Mouse (Mus musculus) intestine, embryonic 16.5 days (tissue): Measurements from ENCODE around the gene Cdk5r1. TPM values are rescaled to one million over a fixed set of nuclear protein-coding genes. Genes with fewer than 3 reads are reported as not detected.
"Not testable (repeated sequence)": the region's sequence is repeated elsewhere in the genome, so short reads cannot be mapped to it uniquely, and the experiment has no call there.

Experiments
- ATAC-seq: fragments of 200-750 bp; cut with Nextera tagmentation; 2 replicates; pipeline ENCODE4 v1.8.0; 2017; ENCODE audit warnings: moderate TSS enrichment, moderate library complexity
- H3K27ac ChIP-seq: fragments of 300-500 bp; sonication (generic); 2 replicates; pipeline ENCODE4 v1.5.1; 2014; ENCODE audit warnings: mild to moderate bottlenecking, low read length
- H3K27me3 ChIP-seq: fragments of 300-500 bp; sonication (generic); replicated peaks from 2 replicates; pipeline ENCODE4 v1.6.1; 2014; ENCODE audit warnings: low read length, control low read depth, mixed read lengths; ENCODE audit not compliant: control insufficient read depth, insufficient read depth
- H3K36me3 ChIP-seq: fragments of 300-500 bp; sonication (generic); 2 replicates; pipeline ENCODE4 v1.6.1; 2014; ENCODE audit warnings: low read length, control low read depth; ENCODE audit not compliant: control insufficient read depth, insufficient read depth
- H3K4me1 ChIP-seq: fragments of 300-500 bp; sonication (generic); 2 replicates; pipeline ENCODE4 v1.6.1; 2014; ENCODE audit warnings: low read length, control low read depth, mixed read lengths; ENCODE audit not compliant: control insufficient read depth, insufficient read depth
- H3K4me2 ChIP-seq: fragments of 300-500 bp; sonication (generic); 2 replicates; pipeline ENCODE4 v1.6.1; 2014; ENCODE audit warnings: low read depth, low read length, control low read depth
- H3K4me3 ChIP-seq: fragments of 300-500 bp; sonication (generic); 2 replicates; pipeline ENCODE4 v1.5.1; 2014; ENCODE audit warnings: mild to moderate bottlenecking, low read length
- H3K9ac ChIP-seq: fragments of 300-500 bp; sonication (generic); 2 replicates; pipeline ENCODE4 v1.6.1; 2014; ENCODE audit warnings: low read depth, low read length
- H3K9me3 ChIP-seq: fragments of 300-500 bp; sonication (generic); 2 replicates; pipeline ENCODE4 v1.6.1; 2016; ENCODE audit warnings: low read length, control low read depth; ENCODE audit not compliant: control insufficient read depth
- WGBS: fragments of 180-500 bp; shearing (Covaris S2); extraction: QIAGEN DNeasy Blood & Tissue Kit; methylation state at CpG from one replicate; pipeline ENCODE4 v1.1.7; 2014; 5-methylcytosine and 5-hydroxymethylcytosine counted together
- polyA plus RNA-seq: library from polyadenylated mRNA; unstranded; fragments of >200 nt; fragmentation: Nextera tagmentation; extraction: Ambion mirVana; gene quantifications from 2 replicates; pipeline ENCODE4 v1.2.1, GENCODE M21; 2015

The Cdk5r1 gene
- polyA plus RNA-seq, 1 experiment from 2014 or later = 0.88 TPM

DNA sequence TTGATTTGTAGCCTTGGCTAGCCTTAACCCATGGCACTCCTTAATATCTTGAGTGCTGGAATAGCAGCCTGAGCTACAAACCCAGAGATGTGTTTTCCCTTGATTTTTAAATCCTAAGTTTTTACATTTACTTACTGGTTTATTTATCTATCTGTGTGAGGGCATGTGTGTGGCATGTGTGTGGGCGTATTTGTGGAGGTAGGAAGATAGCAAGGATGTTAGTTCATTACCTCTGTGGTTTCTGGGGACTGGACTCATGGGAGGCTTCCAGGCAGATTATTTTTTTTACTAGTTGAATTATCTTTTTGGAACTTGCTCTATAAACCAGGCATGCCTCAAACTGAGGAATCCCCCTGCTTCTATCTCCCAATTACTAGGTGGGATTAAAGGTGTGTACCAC is 23.6 kb upstream of the Cdk5r1 start:
- Histone ChIP-seq H3K9ac (no peak overlapping the region), H3K36me3 (peaks cover 6% of the 10 kb centered on the region; the same call in 1 of the 2 replicates), H3K4me2 (no peak overlapping the region), H3K27me3 (no peaks in the 10 kb centered on the region), H3K4me3 (no peak overlapping the region), H3K4me1 (no peaks in the 10 kb centered on the region), H3K27ac (no peak overlapping the region), H3K9me3 (no peaks in the 10 kb centered on the region)
- WGBS = 91% methylated on average over 1 of the region's 1 CpGs
- ATAC-seq = no peak

DNA sequence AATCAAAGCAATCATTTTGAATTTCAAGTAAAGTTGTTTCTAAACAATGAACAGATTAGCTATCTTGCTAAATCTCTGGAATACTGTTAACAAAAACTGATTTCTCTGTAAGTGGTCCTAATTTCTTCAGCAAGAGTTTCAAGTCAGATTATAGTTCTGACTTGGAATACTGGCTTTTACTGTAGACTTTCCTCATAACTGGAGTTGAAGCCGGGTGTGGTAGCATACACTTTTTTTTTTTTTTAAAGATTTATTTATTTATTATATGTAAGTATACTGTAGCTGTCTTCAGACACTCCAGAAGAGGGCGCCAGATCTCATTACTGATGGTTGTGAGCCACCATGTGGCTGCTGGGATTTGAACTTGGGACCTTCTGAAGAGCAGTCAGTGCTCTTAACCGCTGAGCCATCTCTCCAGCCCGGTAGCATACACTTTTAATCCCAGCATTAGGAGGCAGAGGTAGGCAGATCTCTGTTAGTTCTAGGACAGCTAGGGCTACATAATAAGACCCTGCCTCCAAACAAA is 13.2 kb upstream of the Cdk5r1 start:
- not testable (repeated sequence) for H3K4me3 ChIP-seq, H3K9ac ChIP-seq, H3K4me2 ChIP-seq, H3K9me3 ChIP-seq, ATAC-seq, H3K27ac ChIP-seq, H3K4me1 ChIP-seq, H3K27me3 ChIP-seq
- peaks cover 22% of the 10 kb centered on the region for H3K36me3 ChIP-seq
- WGBS = 84% methylated on average over 4 of the region's 4 CpGs

DNA sequence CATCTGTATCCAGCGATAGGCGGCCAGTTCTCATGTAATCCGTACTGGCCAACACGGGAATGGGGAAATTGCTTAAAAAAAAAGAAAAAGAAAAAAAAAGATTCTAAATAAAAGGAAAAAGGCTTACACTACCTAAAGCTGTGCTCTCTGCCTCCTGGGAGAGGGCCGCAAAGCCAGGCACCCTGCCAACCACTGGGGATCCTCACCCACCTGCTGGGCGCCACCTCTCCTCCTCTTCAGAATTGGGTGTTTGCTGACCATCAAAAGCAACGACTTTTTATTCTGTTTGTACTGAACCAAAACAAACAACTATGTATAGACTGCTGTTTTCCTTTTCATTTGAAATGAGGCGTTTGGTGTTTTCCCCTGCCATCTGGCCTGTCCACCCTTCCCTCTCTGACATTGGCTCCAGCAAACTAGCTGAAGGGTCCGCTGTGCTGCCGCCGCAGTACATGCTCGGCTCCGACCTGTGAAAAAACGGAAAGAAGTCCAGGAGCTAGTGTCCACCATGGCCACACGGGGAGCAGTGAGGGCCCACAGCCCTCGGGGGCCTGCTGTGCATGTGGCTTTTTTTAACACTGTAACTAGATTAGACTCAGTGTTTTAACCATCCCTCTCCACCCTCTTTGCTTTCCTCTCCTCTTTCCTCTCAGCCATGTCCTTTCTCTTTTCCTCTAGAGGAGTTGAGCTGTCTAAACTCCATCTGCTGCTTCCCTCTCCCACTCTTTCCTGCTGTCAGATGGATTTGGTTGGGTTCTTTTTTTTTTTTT is 4.8 kb upstream of the Cdk5r1 start:
- H3K4me2 ChIP-seq = no peak overlapping the region
- no peak overlapping the region for H3K27ac ChIP-seq
- no peaks in the 10 kb centered on the region for H3K9me3 ChIP-seq
- H3K4me1 ChIP-seq = no peaks in the 10 kb centered on the region
- no peak overlapping the region for H3K4me3 ChIP-seq
- H3K9ac ChIP-seq = no peak overlapping the region
- 82% methylated on average over 16 of the region's 16 CpGs for WGBS
- no peak for ATAC-seq
- H3K36me3 ChIP-seq = peaks cover 22% of the 10 kb centered on the region
- no peaks in the 10 kb centered on the region for H3K27me3 ChIP-seq

DNA sequence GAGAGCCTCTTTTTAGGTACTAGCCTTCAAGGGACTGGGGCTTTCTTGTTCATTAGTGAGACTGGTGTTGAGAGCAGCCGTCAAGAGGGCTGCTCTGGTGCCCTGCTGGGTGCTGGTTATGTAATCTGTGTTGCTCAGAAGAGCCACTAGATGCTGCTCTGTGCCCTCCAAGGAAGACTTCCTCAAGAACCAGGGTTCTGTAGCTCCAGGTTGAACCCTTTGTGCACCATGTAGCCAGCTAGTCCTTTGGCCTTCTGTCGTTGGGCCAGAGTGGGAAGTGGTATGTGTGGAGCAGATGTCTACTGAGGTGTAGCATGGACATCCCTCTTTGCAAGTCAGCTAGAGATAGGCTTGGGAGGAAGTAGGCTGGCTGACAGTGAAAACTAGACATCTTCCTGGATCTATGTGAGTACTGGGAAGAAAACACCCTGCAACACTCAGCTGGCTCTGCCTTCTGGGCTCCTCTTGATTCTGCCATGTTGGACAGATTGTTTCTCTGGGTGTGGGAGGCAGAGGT is 2.6 kb upstream of the Cdk5r1 start:
- WGBS = 61% methylated on average over 2 of the region's 2 CpGs
- H3K4me3 ChIP-seq = no peak overlapping the region
- no peaks in the 10 kb centered on the region for H3K9me3 ChIP-seq
- H3K36me3 ChIP-seq = peaks cover 16% of the 10 kb centered on the region
- H3K27me3 ChIP-seq = 0 out of 2 replicates have a peak, but pooled peaks cover 3% of the 10 kb centered on the region
- no peak overlapping the region for H3K27ac ChIP-seq
- H3K9ac ChIP-seq = no peak overlapping the region
- no peak for ATAC-seq
- H3K4me2 ChIP-seq = no peak overlapping the region
- H3K4me1 ChIP-seq = peaks cover 11% of the 10 kb centered on the region

DNA sequence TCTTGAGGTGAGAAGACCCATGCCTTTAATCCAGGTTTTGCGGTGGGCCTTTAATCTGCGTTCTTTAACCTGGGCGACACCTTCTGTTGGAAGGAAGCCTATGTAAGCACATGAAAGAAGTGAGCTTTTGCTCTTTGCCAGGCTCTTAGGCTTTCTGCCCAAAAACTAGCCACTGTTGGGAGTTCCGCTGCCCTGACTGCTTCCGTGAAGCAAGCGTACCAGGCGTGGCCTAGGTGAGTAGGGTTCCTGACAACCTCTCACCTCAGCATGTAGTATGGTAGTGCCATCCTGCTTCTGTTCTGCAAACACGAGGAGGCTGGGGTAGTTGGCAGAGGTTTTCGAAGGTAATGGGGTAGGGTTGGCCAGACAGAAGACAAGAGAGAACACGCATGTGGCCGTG is 2.0 kb upstream of the Cdk5r1 start:
- Histone ChIP-seq H3K36me3 (peaks cover 13% of the 10 kb centered on the region), H3K9me3 (no peaks in the 10 kb centered on the region), H3K4me2 (no peak overlapping the region), H3K27me3 (0 out of 2 replicates have a peak, but pooled peaks cover 3% of the 10 kb centered on the region), H3K9ac (no peak overlapping the region), H3K4me3 (no peak overlapping the region), H3K27ac (no peak overlapping the region), H3K4me1 (peaks cover 11% of the 10 kb centered on the region)
- ATAC-seq = no peak
- WGBS = 92% methylated on average over 11 of the region's 11 CpGs

DNA sequence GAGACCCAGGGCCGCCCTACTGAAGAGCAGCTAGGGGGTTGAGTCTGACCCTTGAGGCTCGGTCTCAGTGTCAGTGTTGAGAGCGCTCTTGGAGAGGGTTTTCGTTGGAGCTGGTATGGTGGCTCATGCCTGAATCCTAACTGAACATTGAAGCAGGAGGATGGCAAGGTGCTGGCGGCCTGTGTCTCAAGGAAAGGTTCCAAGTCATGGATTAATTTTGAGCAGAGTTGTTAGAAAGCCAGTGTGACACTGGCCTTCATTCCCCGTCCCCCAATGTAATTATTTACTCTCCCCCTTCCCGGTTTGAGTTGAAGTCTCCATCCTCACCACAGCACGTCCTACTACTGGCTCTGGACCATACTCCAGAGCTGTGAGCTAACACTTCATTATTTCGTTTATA is 1.3 kb upstream of the Cdk5r1 start:
- WGBS = 80% methylated on average over 9 of the region's 9 CpGs

DNA sequence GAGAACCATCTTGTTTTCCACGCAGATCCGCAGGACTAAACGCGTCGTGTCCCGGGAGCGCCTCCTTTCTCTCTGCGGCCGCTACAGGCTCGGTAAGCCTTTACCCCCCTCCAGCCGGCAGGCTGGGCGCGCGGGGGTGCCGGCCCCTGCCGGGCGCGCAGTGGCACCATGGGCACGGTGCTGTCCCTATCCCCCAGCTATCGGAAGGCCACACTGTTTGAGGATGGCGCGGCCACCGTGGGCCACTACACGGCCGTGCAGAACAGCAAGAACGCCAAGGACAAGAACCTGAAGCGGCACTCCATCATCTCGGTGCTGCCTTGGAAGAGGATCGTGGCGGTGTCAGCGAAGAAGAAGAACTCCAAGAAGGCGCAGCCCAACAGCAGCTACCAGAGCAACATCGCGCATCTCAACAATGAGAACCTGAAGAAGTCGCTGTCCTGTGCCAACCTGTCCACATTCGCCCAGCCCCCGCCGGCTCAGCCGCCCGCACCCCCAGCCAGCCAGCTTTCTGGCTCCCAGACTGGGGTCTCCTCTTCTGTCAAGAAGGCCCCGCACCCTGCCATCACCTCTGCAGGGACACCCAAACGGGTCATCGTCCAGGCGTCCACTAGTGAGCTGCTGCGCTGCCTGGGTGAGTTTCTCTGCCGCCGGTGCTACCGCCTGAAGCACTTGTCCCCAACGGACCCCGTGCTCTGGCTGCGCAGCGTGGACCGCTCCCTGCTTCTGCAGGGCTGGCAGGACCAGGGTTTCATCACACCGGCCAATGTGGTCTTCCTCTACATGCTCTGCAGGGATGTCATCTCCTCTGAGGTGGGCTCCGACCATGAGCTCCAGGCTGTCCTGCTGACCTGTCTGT is 747 bp downstream of the Cdk5r1 start:
- H3K27me3 ChIP-seq = 0 out of 2 replicates have a peak, but pooled peaks cover 3% of the 10 kb centered on the region
- peak overlapping the region; percentile 45; the same call in 1 of the 2 replicates for H3K27ac ChIP-seq
- peak overlapping the region; percentile 100 for H3K4me2 ChIP-seq
- peak overlapping the region; percentile 78 for H3K4me3 ChIP-seq
- peak; percentile 39 for ATAC-seq
- peaks cover 11% of the 10 kb centered on the region for H3K4me1 ChIP-seq
- no peaks in the 10 kb centered on the region for H3K9me3 ChIP-seq
- H3K36me3 ChIP-seq = no peaks in the 10 kb centered on the region; the same call in 1 of the 2 replicates
- H3K9ac ChIP-seq = peak overlapping the region; percentile 74
- 14% methylated on average over 54 of the region's 55 CpGs for WGBS

More for the DNA sequence above, 1.3 kb upstream of the Cdk5r1 start:
- peaks cover 11% of the 10 kb centered on the region for H3K4me1 ChIP-seq
- H3K27ac ChIP-seq = no peak overlapping the region
- peaks cover 6% of the 10 kb centered on the region for H3K36me3 ChIP-seq
- no peaks in the 10 kb centered on the region for H3K9me3 ChIP-seq
- 0 out of 2 replicates have a peak, but pooled peaks cover 3% of the 10 kb centered on the region for H3K27me3 ChIP-seq
- no peak overlapping the region for H3K4me2 ChIP-seq
- no peak overlapping the region for H3K4me3 ChIP-seq
- ATAC-seq = no peak
- H3K9ac ChIP-seq = no peak overlapping the region

DNA sequence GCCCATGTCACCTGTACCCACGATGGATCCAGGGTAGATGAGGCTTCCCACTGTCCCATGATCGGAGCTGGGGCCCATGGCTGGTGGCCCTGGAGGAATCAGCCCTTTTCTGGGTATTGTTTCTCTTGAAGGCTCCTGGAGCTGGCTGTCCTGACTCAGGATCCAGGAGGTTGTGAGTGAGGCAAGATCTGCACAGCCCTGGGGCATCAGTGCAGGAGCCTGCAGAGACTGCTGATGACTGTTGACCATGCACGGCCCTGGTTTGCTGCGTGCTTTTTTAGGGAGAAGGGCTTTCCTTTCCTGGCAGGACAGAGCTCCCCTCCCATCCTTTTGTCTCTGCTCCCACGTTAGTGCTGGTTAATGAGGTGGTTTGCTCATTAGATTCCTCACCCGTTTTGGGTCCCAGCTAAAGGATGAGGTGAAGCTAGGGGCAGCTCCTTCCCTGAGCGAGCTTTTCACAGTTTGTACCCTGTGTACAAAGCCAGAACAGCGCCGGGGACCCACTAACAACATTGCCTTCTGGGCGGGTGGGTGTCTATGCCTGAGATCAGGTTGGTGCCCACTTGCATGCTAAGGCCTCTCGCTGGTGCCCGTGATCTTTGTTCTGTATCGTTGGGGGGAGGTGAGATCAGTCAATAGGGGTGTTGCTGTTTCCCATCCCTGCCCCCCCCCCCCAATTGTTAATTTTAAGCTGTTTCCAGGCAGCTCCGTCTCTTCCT is 2.0 kb downstream of the Cdk5r1 start:
- Histone ChIP-seq H3K36me3 (no peaks in the 10 kb centered on the region; the same call in 1 of the 2 replicates), H3K9ac (no peak overlapping the region), H3K9me3 (no peaks in the 10 kb centered on the region), H3K27me3 (0 out of 2 replicates have a peak, but pooled peaks cover 3% of the 10 kb centered on the region), H3K27ac (no peak overlapping the region), H3K4me2 (peak overlapping the region; percentile 14; the same call in 1 of the 2 replicates), H3K4me1 (peaks cover 11% of the 10 kb centered on the region), H3K4me3 (peak overlapping the region; percentile 8)
- WGBS = 68% methylated on average over 14 of the region's 14 CpGs
- no peak for ATAC-seq
